Mouse (Mus musculus): Measurements from ENCODE around the gene Sfmbt2. TPM values are rescaled to one million over a fixed set of nuclear protein-coding genes. Genes with fewer than 3 reads are reported as not detected.

The Sfmbt2 gene
- total and polyA plus RNA-seq, 3 experiments = not detected

DNA sequence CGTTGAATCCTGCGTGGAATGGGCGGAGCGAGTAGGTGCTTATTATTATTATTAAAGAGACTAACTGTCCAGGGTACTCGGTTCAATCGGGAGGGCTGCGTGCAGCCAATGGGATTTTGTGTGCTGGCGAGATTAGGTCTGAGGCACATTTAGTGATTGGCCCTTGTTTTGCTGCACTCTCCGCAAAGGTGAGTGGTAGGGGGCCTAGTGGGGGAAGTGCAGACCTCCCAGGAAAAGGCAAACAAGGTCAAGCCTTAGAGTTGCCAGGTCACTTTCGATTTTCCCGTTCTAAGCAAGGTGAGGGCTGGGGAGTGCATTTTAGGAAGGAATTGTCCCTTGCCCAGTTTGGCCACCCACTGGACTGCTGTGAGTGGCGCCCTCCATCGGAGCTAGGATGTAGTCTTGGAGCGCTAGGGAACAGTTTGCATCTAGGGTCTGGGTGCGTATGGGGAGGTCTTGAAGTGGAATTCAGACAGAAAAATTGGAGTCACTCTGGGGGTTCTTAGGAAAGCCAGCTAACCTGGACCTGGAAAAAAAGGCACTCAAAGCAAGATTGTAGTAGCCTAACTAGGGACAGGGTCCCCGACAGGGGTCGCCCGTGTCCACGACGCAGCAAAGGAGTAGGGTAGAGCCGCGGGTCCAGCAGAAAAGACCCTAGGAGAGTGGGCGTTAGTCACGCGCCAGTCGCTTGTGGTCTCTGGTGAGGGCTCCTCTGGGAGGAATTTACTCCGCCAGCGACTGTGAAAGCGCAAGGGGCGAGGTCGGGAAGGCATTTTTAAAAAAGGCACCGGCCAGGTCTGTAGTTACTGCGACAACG is 4.1 kb downstream of the Sfmbt2 start:
- in situ Hi-C loops (cut with MboI; ENCODE audit: low pct_ligation_motif_present, low pct_unique_long_range_greater_than_20kb, low sequenced_read_pairs) (no loop called here), dilution Hi-C loops (cut with MboI; ENCODE audit: extremely low pct_ligation_motif_present, extremely low pct_unique_long_range_greater_than_20kb, low sequenced_read_pairs) (no loop called here)
- H3K9me3 ChIP-seq (replicated peaks; ENCODE audit: low read length) = peaks cover 2% of the 10 kb centered on the region
- no peaks in the 10 kb centered on the region for H3K4me1 ChIP-seq (ENCODE audit: control insufficient read depth in 1 of 2, insufficient read depth in 2 of 2)
- DNase-seq (ENCODE audit: extremely low read depth) = no peak
- H3K9ac ChIP-seq (ENCODE audit: insufficient read depth, low read depth) = no peak overlapping the region
- no peak overlapping the region for H3K4me3 ChIP-seq (replicated peaks in 1 of 3; ENCODE audit: low read depth in 2 of 3, low read length in 2 of 3, poor library complexity in 1 of 3)
- H3K36me3 ChIP-seq (replicated peaks in 1 of 2; ENCODE audit: control insufficient read depth in 1 of 2, insufficient read depth in 1 of 2, low read length in 1 of 2) = no peaks in the 10 kb centered on the region
- no peak overlapping the region for H3K27ac ChIP-seq (ENCODE audit: insufficient read depth, low read depth)
- no peaks in the 10 kb centered on the region for H3K27me3 ChIP-seq (replicated peaks)
- no peak overlapping the region for H3K4me2 ChIP-seq (ENCODE audit: insufficient read depth, low read depth, poor library complexity, severe bottlenecking)
- no peaks in the 10 kb centered on the region for H3K79me2 ChIP-seq (replicated peaks; ENCODE audit: control insufficient read depth, extremely low read depth, insufficient read depth, poor library complexity, severe bottlenecking)
- no peak for TF ChIP-seq E2F4 (IDR thresholded peaks at IDR 0.05; ENCODE audit: insufficient replicate concordance, low read depth, low read length)
- no peak for TF ChIP-seq JUN (IDR thresholded peaks at IDR 0.05; ENCODE audit: insufficient read depth, low read depth, low read length)
- TF ChIP-seq POLR2A (IDR thresholded peaks at IDR 0.05; ENCODE audit: low read depth, low read length) = no peak
- TF ChIP-seq USF1 (IDR thresholded peaks at IDR 0.05; ENCODE audit: low read depth, low read length) = no peak
- TF ChIP-seq BHLHE40 (IDR thresholded peaks at IDR 0.05; ENCODE audit: low read depth, low read length) = no peak
- TF ChIP-seq HCFC1 (IDR thresholded peaks at IDR 0.05; ENCODE audit: low read depth, low read length) = no peak

DNA sequence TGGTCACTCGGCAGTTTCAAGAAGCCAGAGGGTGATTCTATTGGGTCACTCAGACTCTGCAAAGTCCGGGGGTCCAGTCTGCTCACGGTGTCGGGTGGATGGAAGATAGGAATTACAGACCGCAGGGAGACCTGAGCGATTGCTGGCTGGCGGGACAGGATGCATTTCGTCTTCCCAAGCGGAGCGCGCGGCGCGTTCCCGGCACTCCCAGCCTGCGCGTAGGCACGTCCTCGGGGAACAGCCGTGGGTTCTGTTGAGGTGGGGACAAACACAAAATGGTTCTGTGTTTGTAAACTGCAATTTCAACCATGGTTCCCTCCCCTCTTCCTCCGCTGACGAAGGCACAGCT is 4.7 kb downstream of the Sfmbt2 start:
- Histone ChIP-seq H3K4me3 (replicated peaks in 1 of 3; ENCODE audit: low read depth in 2 of 3, low read length in 2 of 3, poor library complexity in 1 of 3) (no peak overlapping the region), H3K4me1 (ENCODE audit: control insufficient read depth in 1 of 2, insufficient read depth in 2 of 2) (no peaks in the 10 kb centered on the region)

DNA sequence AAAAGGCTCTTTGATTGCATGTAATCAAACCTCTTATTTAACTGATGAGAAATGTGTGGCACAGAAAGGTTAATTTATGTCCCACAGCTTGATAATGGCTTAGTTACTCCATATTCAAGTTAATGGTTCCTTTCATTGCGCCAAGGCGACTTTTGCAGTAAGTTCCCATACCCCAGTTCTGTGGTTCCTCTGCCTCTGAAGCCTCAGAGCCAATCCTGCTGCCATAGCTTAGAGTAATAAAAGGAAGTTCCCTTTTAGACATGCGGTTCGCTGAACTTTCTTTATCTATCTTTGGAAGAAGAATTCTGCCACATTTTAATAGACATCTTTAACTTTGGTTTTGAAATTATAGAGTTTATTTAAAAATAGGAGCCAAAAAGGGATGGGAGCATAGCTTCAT is 19.7 kb downstream of the Sfmbt2 start:
- dilution Hi-C loops (cut with MboI; ENCODE audit: extremely low pct_ligation_motif_present, extremely low pct_unique_long_range_greater_than_20kb, low sequenced_read_pairs) = no loop called here

More for the DNA sequence above, 4.7 kb downstream of the Sfmbt2 start:
- Histone ChIP-seq H3K9ac (ENCODE audit: insufficient read depth, low read depth) (no peak overlapping the region), H3K36me3 (replicated peaks in 1 of 2; ENCODE audit: control insufficient read depth in 1 of 2, insufficient read depth in 1 of 2, low read length in 1 of 2) (no peaks in the 10 kb centered on the region), H3K27me3 (replicated peaks) (no peaks in the 10 kb centered on the region), H3K27ac (ENCODE audit: insufficient read depth, low read depth) (no peak overlapping the region), H3K4me2 (ENCODE audit: insufficient read depth, low read depth, poor library complexity, severe bottlenecking) (no peak overlapping the region), H3K79me2 (replicated peaks; ENCODE audit: control insufficient read depth, extremely low read depth, insufficient read depth, poor library complexity, severe bottlenecking) (no peaks in the 10 kb centered on the region), H3K9me3 (replicated peaks; ENCODE audit: low read length) (peaks cover 2% of the 10 kb centered on the region)
- in situ Hi-C loops (cut with MboI; ENCODE audit: low pct_ligation_motif_present, low pct_unique_long_range_greater_than_20kb, low sequenced_read_pairs) (no loop called here), dilution Hi-C loops (cut with MboI; ENCODE audit: extremely low pct_ligation_motif_present, extremely low pct_unique_long_range_greater_than_20kb, low sequenced_read_pairs) (no loop called here)
- TF ChIP-seq MAFK (IDR thresholded peaks at IDR 0.05; ENCODE audit: insufficient replicate concordance, low read length) (no peak), E2F4 (IDR thresholded peaks at IDR 0.05; ENCODE audit: insufficient replicate concordance, low read depth, low read length) (no peak), CHD1 (IDR thresholded peaks at IDR 0.05; ENCODE audit: low read depth, low read length) (no peak), ZNF384 (IDR thresholded peaks at IDR 0.05; ENCODE audit: low read depth, low read length) (no peak), PAX5 (IDR thresholded peaks at IDR 0.05; ENCODE audit: low read length) (no peak), UBTF (IDR thresholded peaks at IDR 0.05; ENCODE audit: low read depth, low read length) (no peak), BHLHE40 (IDR thresholded peaks at IDR 0.05; ENCODE audit: low read depth, low read length) (no peak), KAT2A (IDR thresholded peaks at IDR 0.05; ENCODE audit: insufficient replicate concordance, low read length) (no peak), HCFC1 (IDR thresholded peaks at IDR 0.05; ENCODE audit: low read depth, low read length) (no peak), RAD21 (IDR thresholded peaks at IDR 0.05; ENCODE audit: low read depth, low read length) (no peak)
- DNase-seq (ENCODE audit: extremely low read depth) = no peak

More for the DNA sequence above, 19.7 kb downstream of the Sfmbt2 start:
- Histone ChIP-seq H3K9me3 (replicated peaks; ENCODE audit: low read length) (no peaks in the 10 kb centered on the region), H3K4me1 (ENCODE audit: control insufficient read depth in 1 of 2, insufficient read depth in 2 of 2) (no peaks in the 10 kb centered on the region), H3K79me2 (replicated peaks; ENCODE audit: control insufficient read depth, extremely low read depth, insufficient read depth, poor library complexity, severe bottlenecking) (no peaks in the 10 kb centered on the region), H3K27ac (ENCODE audit: insufficient read depth, low read depth) (no peak overlapping the region), H3K4me3 (replicated peaks in 1 of 3; ENCODE audit: low read depth in 2 of 3, low read length in 2 of 3, poor library complexity in 1 of 3) (no peak overlapping the region), H3K4me2 (ENCODE audit: insufficient read depth, low read depth, poor library complexity, severe bottlenecking) (no peak overlapping the region), H3K27me3 (replicated peaks) (no peaks in the 10 kb centered on the region), H3K36me3 (replicated peaks in 1 of 2; ENCODE audit: control insufficient read depth in 1 of 2, insufficient read depth in 1 of 2, low read length in 1 of 2) (no peaks in the 10 kb centered on the region), H3K9ac (ENCODE audit: insufficient read depth, low read depth) (no peak overlapping the region)
- in situ Hi-C loops (cut with MboI; ENCODE audit: low pct_ligation_motif_present, low pct_unique_long_range_greater_than_20kb, low sequenced_read_pairs) = no loop called here
- TF ChIP-seq POLR2A (IDR thresholded peaks at IDR 0.05; ENCODE audit: low read depth, low read length) = no peak
- TF ChIP-seq RAD21 (IDR thresholded peaks at IDR 0.05; ENCODE audit: low read depth, low read length) = no peak
- no peak for TF ChIP-seq MEF2A (IDR thresholded peaks at IDR 0.05; ENCODE audit: borderline replicate concordance, low read depth, low read length)
- TF ChIP-seq TBP (conservative IDR thresholded peaks at IDR 0.05; ENCODE audit: low read depth, low read length) = no peak
- TF ChIP-seq SIN3A (IDR thresholded peaks at IDR 0.05; ENCODE audit: low read length) = no peak
- no peak for TF ChIP-seq CHD2 (IDR thresholded peaks at IDR 0.05; ENCODE audit: low read length)
- no peak for TF ChIP-seq ELF1 (IDR thresholded peaks at IDR 0.05; ENCODE audit: low read depth, low read length)
- TF ChIP-seq CHD1 (IDR thresholded peaks at IDR 0.05; ENCODE audit: low read depth, low read length) = no peak
- no peak for TF ChIP-seq KAT2A (IDR thresholded peaks at IDR 0.05; ENCODE audit: insufficient replicate concordance, low read length)
- no peak for TF ChIP-seq JUND (conservative IDR thresholded peaks at IDR 0.05; ENCODE audit: low read depth, low read length)
- no peak for TF ChIP-seq NELFE (IDR thresholded peaks at IDR 0.05; ENCODE audit: low read depth, low read length)
- no peak for TF ChIP-seq MAZ (IDR thresholded peaks at IDR 0.05; ENCODE audit: low read depth, low read length)
- TF ChIP-seq HCFC1 (IDR thresholded peaks at IDR 0.05; ENCODE audit: low read depth, low read length) = no peak
- no peak for TF ChIP-seq E2F4 (IDR thresholded peaks at IDR 0.05; ENCODE audit: insufficient replicate concordance, low read depth, low read length)
- TF ChIP-seq PAX5 (IDR thresholded peaks at IDR 0.05; ENCODE audit: low read length) = no peak
- no peak for TF ChIP-seq ETS1 (conservative IDR thresholded peaks at IDR 0.05; ENCODE audit: low read depth, low read length)
- TF ChIP-seq CTCF (conservative IDR thresholded peaks at IDR 0.05 in 1 of 2, IDR thresholded peaks at IDR 0.05 in 1 of 2; ENCODE audit: low read depth in 2 of 2, low read length in 2 of 2) = no peak
- TF ChIP-seq POLR2AphosphoS2 (IDR thresholded peaks at IDR 0.05; ENCODE audit: low read depth, low read length) = no peak
- TF ChIP-seq BHLHE40 (IDR thresholded peaks at IDR 0.05; ENCODE audit: low read depth, low read length) = no peak
- TF ChIP-seq MXI1 (IDR thresholded peaks at IDR 0.05; ENCODE audit: low read depth, low read length) = no peak
- DNase-seq (ENCODE audit: extremely low read depth) = no peak

Data from CH12.LX (cell line).